Mouse (Mus musculus) embryonic facial prominence, embryonic 13.5 days (tissue): ENCODE measurements around the gene Foxj2. TPM values are rescaled to one million over a fixed set of nuclear protein-coding genes. Genes with fewer than 3 reads are reported as not detected.

Source experiments
- ATAC-seq: fragments of 200-750 bp; cut with Nextera tagmentation; 2 replicates; pipeline ENCODE4 v1.8.0; 2017; ENCODE audit warnings: low read depth; ENCODE audit not compliant: insufficient number of reproducible peaks, insufficient read depth, low FRiP score, low TSS enrichment
- H3K27ac ChIP-seq: fragments of 300-500 bp; sonication (generic); 2 replicates; pipeline ENCODE4 v1.5.1; 2015; ENCODE audit warnings: moderate library complexity, mild to moderate bottlenecking, inconsistent platforms
- H3K27me3 ChIP-seq: fragments of 300-500 bp; sonication (generic); 2 replicates; pipeline ENCODE4 v1.6.1; 2015; ENCODE audit warnings: mild to moderate bottlenecking, inconsistent platforms
- H3K36me3 ChIP-seq: fragments of 300-500 bp; sonication (generic); 2 replicates; pipeline ENCODE4 v1.6.1; 2015; ENCODE audit warnings: mild to moderate bottlenecking, inconsistent platforms
- H3K4me1 ChIP-seq: fragments of 300-500 bp; sonication (generic); 2 replicates; pipeline ENCODE4 v1.6.1; 2015; ENCODE audit warnings: inconsistent platforms
- H3K4me2 ChIP-seq: fragments of 300-500 bp; sonication (generic); 2 replicates; pipeline ENCODE4 v1.6.1; 2015; ENCODE audit warnings: moderate library complexity, mild to moderate bottlenecking, inconsistent platforms
- H3K4me3 ChIP-seq: fragments of 300-500 bp; sonication (generic); 2 replicates; pipeline ENCODE4 v1.5.1; 2015; ENCODE audit warnings: mild to moderate bottlenecking, inconsistent platforms
- H3K9ac ChIP-seq: fragments of 300-500 bp; sonication (generic); 2 replicates; pipeline ENCODE4 v1.6.1; 2015; ENCODE audit warnings: mild to moderate bottlenecking, inconsistent platforms
- H3K9me3 ChIP-seq: fragments of 300-500 bp; sonication (generic); 2 replicates; pipeline ENCODE4 v1.6.1; 2016; ENCODE audit warnings: inconsistent platforms
- WGBS: fragments of 180-500 bp; shearing (Covaris S2); methylation state at CpG from one replicate; pipeline ENCODE4 v1.1.7; 2015; ENCODE audit warnings: mixed read lengths; 5-methylcytosine and 5-hydroxymethylcytosine counted together
- microRNA-seq: library from miRNA; unstranded; fragments of <30 nt; microRNA quantifications from one replicate; pipeline ENCODE4, GENCODE M21; 2016
- polyA plus RNA-seq: library from polyadenylated mRNA; unstranded; fragments of >200 nt; fragmentation: Nextera tagmentation; extraction: Ambion mirVana; gene quantifications from 2 replicates; pipeline ENCODE4 v1.2.1, GENCODE M21; 2015

Gene Foxj2
- polyA plus RNA-seq, 1 experiment from 2014 or later = 6.2 TPM

DNA sequence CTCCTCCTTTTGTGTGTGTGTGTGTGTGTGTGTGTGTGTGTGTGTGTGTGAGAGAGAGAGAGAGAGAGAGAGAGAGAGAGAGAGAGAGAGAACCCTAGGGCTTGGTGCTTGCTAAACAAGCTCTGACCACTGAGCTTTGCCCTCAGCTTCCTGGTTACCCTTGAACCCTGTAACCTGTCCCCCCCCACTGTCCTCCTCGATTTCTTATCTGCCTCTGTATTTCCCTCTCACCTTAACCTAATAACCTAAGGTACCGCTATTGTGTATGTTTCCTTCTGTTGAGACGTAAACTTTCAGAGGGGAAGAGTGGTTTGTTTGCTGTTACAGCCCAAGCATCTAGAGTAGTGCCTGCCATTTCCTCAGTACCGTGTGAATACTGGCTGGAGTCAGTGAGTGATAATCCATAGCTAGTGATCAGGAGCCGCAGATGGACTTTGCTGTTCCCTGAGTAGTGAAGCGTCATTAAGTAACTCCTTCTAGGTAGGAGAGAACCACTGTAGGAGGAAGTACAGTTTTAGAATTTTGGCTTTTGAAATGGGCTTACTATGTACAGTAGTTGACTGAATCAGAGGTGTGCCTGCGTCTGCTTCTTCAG lies 59.5 kb downstream of the Foxj2 start:
- Histone ChIP-seq H3K27ac (no peak overlapping the region), H3K4me1 (peaks cover 16% of the 10 kb centered on the region), H3K4me2 (no peak overlapping the region), H3K36me3 (peaks cover 49% of the 10 kb centered on the region), H3K4me3 (no peak overlapping the region), H3K9ac (no peak overlapping the region), H3K27me3 (no peaks in the 10 kb centered on the region), H3K9me3 (no peaks in the 10 kb centered on the region)
- ATAC-seq = no peak
- WGBS = 94% methylated on average over 7 of the region's 7 CpGs

DNA sequence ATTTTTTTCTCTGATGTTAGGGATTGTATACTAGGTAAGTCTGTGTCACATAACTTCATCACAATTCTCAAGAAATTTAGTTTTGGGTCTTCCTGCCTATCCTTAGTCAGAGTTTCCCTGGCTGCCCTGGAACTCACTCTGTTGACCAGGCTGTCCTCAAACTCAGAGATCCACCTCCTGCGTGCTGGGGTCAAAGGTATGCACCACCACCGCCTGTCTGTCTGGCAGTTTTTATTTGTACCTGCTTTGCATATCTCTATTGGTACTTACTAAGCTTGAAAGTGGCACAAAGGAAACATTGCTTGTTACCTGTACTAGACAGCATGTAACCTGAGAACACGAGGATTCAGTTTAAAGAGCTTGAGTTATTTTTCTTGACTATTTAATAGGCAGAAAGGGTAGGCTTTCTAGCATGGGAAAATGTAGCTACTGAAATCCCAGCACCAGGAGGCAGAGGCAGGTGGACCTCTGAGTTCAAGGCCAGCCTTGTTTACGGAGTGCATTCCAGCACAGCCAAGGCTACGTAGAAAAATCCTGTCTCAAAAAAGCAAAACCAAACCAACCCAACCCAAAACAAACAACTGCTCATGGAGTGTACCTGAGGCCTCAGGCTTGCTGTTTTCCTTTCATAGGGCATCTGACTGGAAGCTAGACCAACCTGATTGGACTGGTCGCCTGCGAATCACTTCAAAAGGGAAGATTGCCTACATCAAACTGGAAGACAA lies 60.2 kb downstream of the Foxj2 start:
- H3K9me3 ChIP-seq = no peaks in the 10 kb centered on the region
- H3K36me3 ChIP-seq = peaks cover 56% of the 10 kb centered on the region
- ATAC-seq = no peak
- H3K4me3 ChIP-seq = no peak overlapping the region
- no peak overlapping the region for H3K9ac ChIP-seq
- H3K4me2 ChIP-seq = no peak overlapping the region
- peaks cover 16% of the 10 kb centered on the region for H3K4me1 ChIP-seq
- H3K27ac ChIP-seq = no peak overlapping the region
- 92% methylated on average over 7 of the region's 7 CpGs for WGBS
- no peaks in the 10 kb centered on the region for H3K27me3 ChIP-seq

DNA sequence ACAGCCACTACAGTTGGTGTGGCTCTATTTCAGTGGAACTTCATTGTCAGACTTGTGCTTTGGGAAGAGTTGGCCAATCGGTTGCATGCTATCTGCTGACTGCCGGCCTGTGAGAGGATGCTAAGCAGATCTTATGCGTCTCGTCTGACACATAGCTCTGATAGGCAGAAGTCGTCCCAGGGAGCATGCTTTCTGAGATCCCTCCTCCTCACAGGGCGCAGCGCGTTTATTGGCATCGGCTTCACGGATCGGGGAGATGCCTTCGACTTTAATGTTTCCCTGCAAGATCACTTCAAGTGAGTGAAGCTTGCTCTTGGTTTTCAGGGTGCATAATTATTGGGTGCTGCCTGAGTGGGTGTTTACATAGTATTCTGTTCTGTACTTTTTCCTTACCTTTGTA lies 61.6 kb downstream of the Foxj2 start:
- Histone ChIP-seq H3K9ac (no peak overlapping the region), H3K4me3 (no peak overlapping the region), H3K36me3 (peaks cover 64% of the 10 kb centered on the region), H3K27ac (no peak overlapping the region), H3K27me3 (no peaks in the 10 kb centered on the region), H3K4me2 (no peak overlapping the region), H3K4me1 (peaks cover 5% of the 10 kb centered on the region; the same call in 1 of the 2 replicates), H3K9me3 (no peaks in the 10 kb centered on the region)
- no peak for ATAC-seq
- 93% methylated on average over 12 of the region's 12 CpGs for WGBS

DNA sequence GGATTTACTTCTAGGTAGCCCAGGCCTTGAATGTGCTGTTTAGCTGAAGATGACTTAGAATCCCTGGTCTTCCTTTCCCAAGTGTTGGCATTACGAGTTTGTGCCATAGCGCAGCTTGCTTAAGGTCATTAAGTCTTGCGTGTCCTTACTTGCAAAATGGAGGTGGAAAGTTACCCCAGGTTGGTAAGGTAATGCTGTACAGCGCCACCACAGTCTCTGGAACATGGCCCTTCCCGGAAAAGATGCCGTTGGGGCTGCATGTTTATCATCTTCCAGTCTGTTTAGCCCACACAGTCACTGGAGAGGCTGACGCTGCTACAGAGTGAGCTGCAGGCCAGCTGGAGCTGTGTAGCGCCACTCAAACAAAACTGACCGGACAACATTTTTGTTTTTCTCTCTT lies 63.9 kb downstream of the Foxj2 start:
- no peaks in the 10 kb centered on the region for H3K9me3 ChIP-seq
- no peak overlapping the region for H3K4me2 ChIP-seq
- H3K4me3 ChIP-seq = no peak overlapping the region
- H3K9ac ChIP-seq = no peak overlapping the region
- no peak for ATAC-seq
- H3K27me3 ChIP-seq = no peaks in the 10 kb centered on the region
- H3K4me1 ChIP-seq = no peaks in the 10 kb centered on the region
- 86% methylated on average over 9 of the region's 9 CpGs for WGBS
- no peak overlapping the region for H3K27ac ChIP-seq
- H3K36me3 ChIP-seq = peaks cover 81% of the 10 kb centered on the region

DNA sequence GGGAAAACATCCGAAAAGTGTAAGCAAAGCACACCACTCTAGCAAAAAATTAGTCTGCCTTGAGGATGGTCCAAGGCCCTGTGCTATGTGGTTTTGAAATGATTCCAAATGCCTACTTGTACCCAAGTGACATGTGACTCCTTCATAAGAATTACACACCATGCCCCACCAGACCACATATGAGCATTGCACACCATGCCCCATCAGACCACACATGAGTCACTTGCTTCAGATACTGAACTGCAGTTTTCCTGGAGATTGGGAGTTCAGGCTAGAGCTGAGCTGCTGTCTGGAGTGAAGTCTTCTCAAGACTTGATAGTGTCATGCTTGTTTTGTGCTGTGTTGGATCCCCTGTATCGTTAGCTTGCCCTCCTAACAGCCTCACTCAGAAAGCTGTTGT lies 69.9 kb downstream of the Foxj2 start:
- no peak overlapping the region for H3K4me3 ChIP-seq
- H3K9me3 ChIP-seq = no peaks in the 10 kb centered on the region
- ATAC-seq = no peak
- H3K9ac ChIP-seq = no peak overlapping the region
- H3K27ac ChIP-seq = no peak overlapping the region
- no peaks in the 10 kb centered on the region for H3K27me3 ChIP-seq
- 90% methylated on average over 2 of the region's 2 CpGs for WGBS
- H3K4me1 ChIP-seq = no peaks in the 10 kb centered on the region
- H3K36me3 ChIP-seq = peaks cover 65% of the 10 kb centered on the region
- no peak overlapping the region for H3K4me2 ChIP-seq

DNA sequence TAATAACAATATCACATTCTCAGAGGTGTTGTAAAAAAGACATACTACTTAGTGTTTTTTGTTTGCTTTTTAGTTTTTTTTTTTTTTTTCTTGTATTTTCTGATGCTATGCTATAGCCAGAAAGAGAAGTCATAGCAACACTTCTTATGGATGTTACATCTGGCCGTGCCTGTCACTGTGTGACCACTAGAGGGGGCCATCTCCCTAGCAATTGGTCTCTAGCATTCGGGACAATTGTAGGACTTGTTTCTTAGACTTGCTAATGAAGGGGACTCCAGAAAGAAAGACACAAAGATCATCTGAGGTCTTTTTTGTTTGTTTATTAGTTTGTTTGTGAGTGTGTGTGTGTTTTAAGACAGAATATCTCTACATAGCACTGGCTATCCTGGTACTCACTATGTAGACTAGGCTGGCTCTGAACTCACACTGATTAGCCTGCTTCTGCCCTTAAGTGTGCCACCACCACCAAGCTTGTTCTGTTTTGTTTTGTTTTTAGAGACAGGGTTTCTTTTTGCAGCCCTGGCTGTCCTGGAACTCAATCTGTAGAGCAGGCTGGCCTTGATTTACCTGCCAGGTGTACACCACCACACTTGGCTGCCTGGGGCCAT lies 72.8 kb downstream of the Foxj2 start:
- Histone ChIP-seq H3K9me3 (no peaks in the 10 kb centered on the region), H3K27me3 (no peaks in the 10 kb centered on the region), H3K4me2 (no peak overlapping the region), H3K4me3 (no peak overlapping the region), H3K27ac (no peak overlapping the region), H3K36me3 (peaks cover 48% of the 10 kb centered on the region), H3K9ac (no peak overlapping the region), H3K4me1 (no peaks in the 10 kb centered on the region)
- no peak for ATAC-seq
- WGBS = 17% methylated on average over 2 of the region's 2 CpGs

Small RNA genes lying within 50 kb of the gene (microRNA-seq; reads per million reads assigned to microRNA genes)
- gene Mir7231 = 0.55 reads per million

Other genes starting within 250 kb of the Foxj2 start
- 2.5 and 3.2 TPM in 2 replicates for gene Apobec1, start 217.5 kb upstream of the Foxj2 start, polyA plus RNA-seq
- 0.17 TPM in 1 of 2 replicates, not detected in the other for gene Gdf3, start 209.8 kb upstream of the Foxj2 start, polyA plus RNA-seq
- gene Dppa3, start 193.5 kb upstream of the Foxj2 start, polyA plus RNA-seq = not detected in 2 replicates
- gene Nanog, start 112.4 kb upstream of the Foxj2 start, polyA plus RNA-seq = 0.27 and 0.51 TPM in 2 replicates
- gene Slc2a3, start 18.3 kb upstream of the Foxj2 start, polyA plus RNA-seq = 37.0 and 38.4 TPM in 2 replicates
- 2.3 and 3.2 TPM in 2 replicates for gene C3ar1, start 36.2 kb downstream of the Foxj2 start, polyA plus RNA-seq
- gene Necap1, start 54.6 kb downstream of the Foxj2 start, polyA plus RNA-seq = 57.0 and 65.2 TPM in 2 replicates
- gene Clec4a1, start 101.9 kb downstream of the Foxj2 start, polyA plus RNA-seq = 1.5 and 2.5 TPM in 2 replicates
- 1.7 and 2.6 TPM in 2 replicates for gene Clec4a3, start 132.6 kb downstream of the Foxj2 start, polyA plus RNA-seq
- 0.61 TPM in 1 of 2 replicates, not detected in the other for gene Clec4a4, start 170.5 kb downstream of the Foxj2 start, polyA plus RNA-seq
- not detected in 2 replicates for gene Clec4b1, start 230.0 kb downstream of the Foxj2 start, polyA plus RNA-seq